Mouse (Mus musculus) midbrain, postnatal 0 days (tissue): ENCODE data around the gene Enah. TPM values are rescaled to one million over a fixed set of nuclear protein-coding genes. Genes with fewer than 3 reads are reported as not detected.

ENCODE experiments used
- ATAC-seq: fragments of 200-750 bp; cut with Nextera tagmentation; 2 replicates; pipeline ENCODE4 v1.8.0; 2017; ENCODE audit warnings: moderate number of reproducible peaks, mild to moderate bottlenecking, moderate TSS enrichment, moderate library complexity; ENCODE audit not compliant: low FRiP score
- DNase-seq: peaks from one replicate; pipeline ENCODE4 v3.0.0-alpha.2; 2015; ENCODE audit warnings: low spot score
- H3K27ac ChIP-seq: fragments of 300-500 bp; sonication (generic); 2 replicates; pipeline ENCODE4 v1.5.1; 2014; ENCODE audit warnings: low read depth, mild to moderate bottlenecking, low read length, mixed read lengths
- H3K27me3 ChIP-seq: fragments of 300-500 bp; sonication (generic); 2 replicates; pipeline ENCODE4 v1.6.1; 2014; ENCODE audit warnings: low read length, control low read depth, mixed read lengths; ENCODE audit not compliant: insufficient read depth
- H3K36me3 ChIP-seq: fragments of 300-500 bp; sonication (generic); 2 replicates; pipeline ENCODE4 v1.6.1; 2014; ENCODE audit warnings: low read length, control low read depth, mixed read lengths; ENCODE audit not compliant: insufficient read depth
- H3K4me1 ChIP-seq: fragments of 300-500 bp; sonication (generic); 2 replicates; pipeline ENCODE4 v1.6.1; 2014; ENCODE audit warnings: mild to moderate bottlenecking, control low read depth, antibody characterized with exemption, low read length, mixed read lengths; ENCODE audit not compliant: insufficient read depth
- H3K4me2 ChIP-seq: fragments of 300-500 bp; sonication (generic); 2 replicates; pipeline ENCODE4 v1.6.1; 2014; ENCODE audit warnings: low read depth, mild to moderate bottlenecking, low read length, mixed read lengths; ENCODE audit not compliant: poor library complexity, severe bottlenecking
- H3K4me3 ChIP-seq: fragments of 300-500 bp; sonication (generic); 2 replicates; pipeline ENCODE4 v1.5.1; 2014; ENCODE audit warnings: low read depth, mild to moderate bottlenecking, low read length, moderate library complexity
- H3K9ac ChIP-seq: fragments of 300-500 bp; sonication (generic); replicated peaks from 2 replicates; pipeline ENCODE4 v1.6.1; 2014; ENCODE audit warnings: mild to moderate bottlenecking, low read length, moderate library complexity, mixed read lengths; ENCODE audit not compliant: poor library complexity, severe bottlenecking
- H3K9me3 ChIP-seq: fragments of 300-500 bp; sonication (generic); 2 replicates; pipeline ENCODE4 v1.6.1; 2016; ENCODE audit warnings: low read length, control low read depth
- CTCF ChIP-seq: IDR thresholded peaks from 2 replicates; pipeline ENCODE4 v1.5.1; 2016; ENCODE audit warnings: antibody characterized with exemption, mild to moderate bottlenecking
- WGBS: fragments of 180-500 bp; shearing (Covaris S2); extraction: QIAGEN DNeasy Blood & Tissue Kit; methylation state at CpG from one replicate; pipeline ENCODE4 v1.1.7; 2014; 5-methylcytosine and 5-hydroxymethylcytosine counted together
- polyA plus RNA-seq: library from polyadenylated mRNA; unstranded; fragments of >200 nt; fragmentation: Nextera tagmentation; extraction: Ambion mirVana; gene quantifications from 2 replicates; pipeline ENCODE4 v1.2.1, GENCODE M21; 2015
- total RNA-seq: library from RNA; depleted of rRNA; stranded (reverse); fragments of >200 nt; gene quantifications from 2 replicates; pipeline ENCODE4 v1.2.3, GENCODE M21; 2014

Enah gene
- total and polyA plus RNA-seq, 2 experiments from 2014 or later = 23.0 to 78.0 TPM

- no peak for TF ChIP-seq CTCF
- Histone ChIP-seq H3K4me3 (no peak overlapping the region), H3K27ac (no peak overlapping the region), H3K4me2 (no peak overlapping the region), H3K27me3 (no peaks in the 10 kb centered on the region), H3K9ac (no peak overlapping the region), H3K4me1 (0 out of 2 replicates have a peak, but pooled peaks cover 4% of the 10 kb centered on the region), H3K36me3 (no peaks in the 10 kb centered on the region), H3K9me3 (no peaks in the 10 kb centered on the region)
- WGBS = 92% methylated on average over 4 of the region's 4 CpGs
- DNase-seq (no peak), ATAC-seq (no peak)
Observed at GRCm38 (mm10) chr1:182061203-182061602, 41.4 kb upstream of the Enah start.

DNA sequence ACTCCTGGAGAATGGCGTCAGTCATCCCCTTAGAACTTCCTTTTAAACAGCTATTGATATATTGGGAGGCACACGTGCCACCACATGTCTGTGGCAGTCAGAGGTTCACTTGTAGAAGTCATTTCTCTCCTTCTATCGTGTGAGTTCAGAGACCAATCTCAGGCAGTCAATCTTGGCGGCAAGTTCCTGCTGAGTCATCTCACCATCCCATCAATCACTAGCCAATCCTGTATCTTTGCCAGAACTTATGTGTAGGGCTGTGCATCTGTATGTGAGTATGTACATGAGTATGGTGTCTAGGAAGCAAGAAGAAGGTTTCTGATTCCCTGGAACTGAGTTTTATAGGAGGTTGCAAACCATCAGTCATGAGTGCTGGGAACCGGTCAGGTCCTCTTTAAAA, 40.0 kb upstream of the Enah start:
- no peaks in the 10 kb centered on the region for H3K36me3 ChIP-seq
- H3K27ac ChIP-seq = no peak overlapping the region
- no peak overlapping the region for H3K9ac ChIP-seq
- no peak overlapping the region for H3K4me3 ChIP-seq
- no peak overlapping the region for H3K4me2 ChIP-seq
- no peak for TF ChIP-seq CTCF
- ATAC-seq (no peak), DNase-seq (no peak)
- H3K27me3 ChIP-seq = no peaks in the 10 kb centered on the region
- 91% methylated on average over 5 of the region's 5 CpGs for WGBS
- H3K9me3 ChIP-seq = no peaks in the 10 kb centered on the region
- 0 out of 2 replicates have a peak, but pooled peaks cover 4% of the 10 kb centered on the region for H3K4me1 ChIP-seq

- H3K9ac ChIP-seq = no peak overlapping the region
- 69% methylated on average over 6 of the region's 6 CpGs for WGBS
- no peak for ATAC-seq
- no peak for TF ChIP-seq CTCF
- no peak overlapping the region for H3K4me2 ChIP-seq
- no peaks in the 10 kb centered on the region for H3K9me3 ChIP-seq
- H3K27ac ChIP-seq = no peak overlapping the region
- no peaks in the 10 kb centered on the region for H3K36me3 ChIP-seq
- H3K4me3 ChIP-seq = no peak overlapping the region
- 0 out of 2 replicates have a peak, but pooled peaks cover 4% of the 10 kb centered on the region for H3K4me1 ChIP-seq
- H3K27me3 ChIP-seq = no peaks in the 10 kb centered on the region
- no peak for DNase-seq
Observed at GRCm38 (mm10) chr1:182057998-182058397, 38.2 kb upstream of the Enah start.

GRCm38 (mm10) chr1:182055122-182055521, 35.3 kb upstream of the Enah start:
- Histone ChIP-seq H3K9me3 (no peaks in the 10 kb centered on the region), H3K27ac (no peak overlapping the region), H3K36me3 (no peaks in the 10 kb centered on the region), H3K4me2 (no peak overlapping the region), H3K9ac (no peak overlapping the region), H3K4me3 (no peak overlapping the region), H3K4me1 (0 out of 2 replicates have a peak, but pooled peaks cover 4% of the 10 kb centered on the region), H3K27me3 (no peaks in the 10 kb centered on the region)
- ATAC-seq (no peak), DNase-seq (no peak)
- 51% methylated on average over 9 of the region's 9 CpGs for WGBS
- TF ChIP-seq CTCF = no peak

- Histone ChIP-seq H3K4me1 (0 out of 2 replicates have a peak, but pooled peaks cover 4% of the 10 kb centered on the region), H3K27me3 (no peaks in the 10 kb centered on the region), H3K4me3 (no peak overlapping the region), H3K9me3 (no peaks in the 10 kb centered on the region), H3K36me3 (no peaks in the 10 kb centered on the region), H3K27ac (no peak overlapping the region), H3K9ac (no peak overlapping the region), H3K4me2 (no peak overlapping the region)
- 90% methylated on average over 6 of the region's 6 CpGs for WGBS
- no peak for ATAC-seq
- TF ChIP-seq CTCF = no peak
- no peak for DNase-seq
Observed at GRCm38 (mm10) chr1:182054651-182055050, 34.9 kb upstream of the Enah start.

DNA sequence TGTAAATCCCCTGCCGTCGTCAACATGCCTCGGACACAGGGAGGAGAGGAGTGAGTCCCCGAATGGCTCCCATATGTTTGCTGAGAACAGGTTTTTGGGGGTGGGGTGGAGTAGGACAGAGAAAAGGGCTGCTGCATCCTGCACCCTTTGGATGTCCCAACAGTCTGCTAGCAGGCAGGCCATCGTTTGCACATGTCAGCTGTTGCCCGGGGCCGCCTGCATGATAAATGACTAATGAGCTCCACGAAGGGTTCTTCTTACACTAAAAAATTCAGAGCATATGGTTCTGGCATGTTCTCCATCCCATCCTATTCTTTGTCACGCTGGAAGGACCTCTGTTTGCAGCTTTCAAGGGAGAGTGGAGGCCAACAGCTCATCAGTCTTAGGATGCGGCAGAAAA, 33.2 kb upstream of the Enah start:
- Histone ChIP-seq H3K27ac (no peak overlapping the region), H3K4me2 (no peak overlapping the region), H3K4me3 (no peak overlapping the region), H3K4me1 (0 out of 2 replicates have a peak, but pooled peaks cover 4% of the 10 kb centered on the region), H3K27me3 (no peaks in the 10 kb centered on the region), H3K9ac (no peak overlapping the region), H3K9me3 (no peaks in the 10 kb centered on the region), H3K36me3 (no peaks in the 10 kb centered on the region)
- 45% methylated on average over 10 of the region's 10 CpGs for WGBS
- DNase-seq (peak; percentile 24), ATAC-seq (no peak)
- TF ChIP-seq CTCF = no peak
